10 mouse cellular contexts compared by ENCODE assay signal in genomic region chr4:132259248-132259647, GRCm38 (mm10). TPM values are rescaled to one million over a fixed set of nuclear protein-coding genes. Genes with fewer than 3 reads are reported as not detected.
DNase-seq lines count a peak whose midpoint lies in the region; ATAC-seq and TF ChIP-seq lines count a peak whose summit lies in the region.
"Had no signal": no experiment of that assay in that cellular context is flagged by ENCODE, and none has a peak within 500 bp of the region (broad histone marks: within the 10 kb centered on the region; RNA-seq: fewer than 3 reads in every experiment).

No protein-coding gene starts in this region.

- WGBS in heart, embryonic 10.5 days, result 84% methylated on average over 4 of the region's 4 CpGs
- WGBS in liver, embryonic 12.5 days (ENCODE audit: insufficient replicate concordance), result 82% methylated on average over 4 of the region's 4 CpGs
- 78% methylated on average over 4 of the region's 4 CpGs for WGBS in liver, embryonic 11.5 days
- WGBS in heart, embryonic 16.5 days, result 38% methylated on average over 4 of the region's 4 CpGs
- WGBS in midbrain, postnatal 0 days, result 87% methylated on average over 4 of the region's 4 CpGs

- 0 out of 2 replicates have a peak, but pooled peaks cover 3% of the 10 kb centered on the region for H3K36me3 ChIP-seq in heart, embryonic 10.5 days
- no peaks in the 10 kb centered on the region for H3K36me3 ChIP-seq in liver, embryonic 12.5 days
- H3K36me3 ChIP-seq in liver, embryonic 11.5 days (ENCODE audit: control insufficient read depth, insufficient read depth, low read length), result no peaks in the 10 kb centered on the region
- H3K36me3 ChIP-seq in heart, embryonic 16.5 days (ENCODE audit: control insufficient read depth, insufficient read depth), result no peaks in the 10 kb centered on the region
- no peaks in the 10 kb centered on the region for H3K36me3 ChIP-seq in midbrain, postnatal 0 days (ENCODE audit: insufficient read depth, low read length)

- H3K4me2 ChIP-seq in liver, embryonic 12.5 days, result peak overlapping the region; percentile 91
- no peak overlapping the region for H3K4me2 ChIP-seq in liver, embryonic 11.5 days
- H3K4me2 ChIP-seq in heart, embryonic 16.5 days (ENCODE audit: low read depth, low read length), result peak overlapping the region; percentile 78
- H3K4me2 ChIP-seq in midbrain, postnatal 0 days (ENCODE audit: low read depth, low read length, poor library complexity, severe bottlenecking), result 0 out of 2 replicates have a peak overlapping the region, but pooled peaks have one; percentile 87

- no peak for ATAC-seq in liver, embryonic 12.5 days
- no peak for ATAC-seq in liver, embryonic 11.5 days (replicated peaks; ENCODE audit: low FRiP score)
- ATAC-seq in heart, embryonic 16.5 days (replicated peaks; ENCODE audit: extremely low read depth, insufficient read depth, low FRiP score), result no peak
- ATAC-seq in midbrain, postnatal 0 days (ENCODE audit: low FRiP score), result no peak

- H3K4me1 ChIP-seq in heart, embryonic 10.5 days, result peaks cover 26% of the 10 kb centered on the region
- peaks cover 62% of the 10 kb centered on the region for H3K4me1 ChIP-seq in liver, embryonic 12.5 days
- peaks cover 14% of the 10 kb centered on the region for H3K4me1 ChIP-seq in liver, embryonic 11.5 days (replicated peaks; ENCODE audit: control insufficient read depth, insufficient read depth, low read length)
- H3K4me1 ChIP-seq in heart, embryonic 16.5 days (ENCODE audit: control insufficient read depth, insufficient read depth, low read length), result peaks cover 23% of the 10 kb centered on the region
- H3K4me1 ChIP-seq in midbrain, postnatal 0 days (ENCODE audit: insufficient read depth, low read length), result 0 out of 2 replicates have a peak, but pooled peaks cover 2% of the 10 kb centered on the region

- TF ChIP-seq CTCF in midbrain, postnatal 0 days (IDR thresholded peaks at IDR 0.05), result no peak

- no peaks in the 10 kb centered on the region for H3K9me3 ChIP-seq in heart, embryonic 10.5 days
- H3K9me3 ChIP-seq in liver, embryonic 12.5 days (replicated peaks), result no peaks in the 10 kb centered on the region
- no peaks in the 10 kb centered on the region for H3K9me3 ChIP-seq in liver, embryonic 11.5 days (ENCODE audit: control insufficient read depth, low read length)
- no peaks in the 10 kb centered on the region for H3K9me3 ChIP-seq in heart, embryonic 16.5 days (replicated peaks; ENCODE audit: control insufficient read depth, low read length)
- H3K9me3 ChIP-seq in midbrain, postnatal 0 days (ENCODE audit: low read length), result no peaks in the 10 kb centered on the region

- no peak overlapping the region for H3K9ac ChIP-seq in liver, embryonic 12.5 days
- no peak overlapping the region for H3K9ac ChIP-seq in liver, embryonic 11.5 days (ENCODE audit: low read depth, low read length)
- peak overlapping the region; percentile 98 for H3K9ac ChIP-seq in heart, embryonic 16.5 days (ENCODE audit: low read length)
- H3K9ac ChIP-seq in midbrain, postnatal 0 days (replicated peaks; ENCODE audit: low read length, poor library complexity, severe bottlenecking), result 0 out of 2 replicates have a peak overlapping the region, but pooled peaks have one; percentile 24

- peak; percentile 90 for DNase-seq in heart, adult 11 months
- no peak for DNase-seq in heart, embryonic 10.5 days (ENCODE audit: low spot score)
- no peak for DNase-seq in liver, embryonic 11.5 days (ENCODE audit: low spot score)
- DNase-seq in midbrain, postnatal 0 days (ENCODE audit: low spot score), result no peak
- DNase-seq in layer of hippocampus, adult 9-11 months, result no peak
- DNase-seq in thymus, postnatal 10 days (ENCODE audit: low spot score in 2 of 2), result no peak
- DNase-seq: cerebellum, postnatal 25 days had no signal

- no peak overlapping the region; the same call in 1 of the 2 replicates for H3K27ac ChIP-seq in heart, embryonic 10.5 days
- H3K27ac ChIP-seq in liver, embryonic 12.5 days, result peak overlapping the region; percentile 94
- no peak overlapping the region for H3K27ac ChIP-seq in liver, embryonic 11.5 days (ENCODE audit: low read depth, low read length)
- H3K27ac ChIP-seq in heart, embryonic 16.5 days (ENCODE audit: low read length), result peak overlapping the region; percentile 88
- no peak overlapping the region for H3K27ac ChIP-seq in midbrain, postnatal 0 days (ENCODE audit: low read depth, low read length)

- H3K4me3 ChIP-seq in heart, embryonic 10.5 days, result no peak overlapping the region; the same call in 1 of the 2 replicates
- peak overlapping the region; percentile 92; the same call in 1 of the 2 replicates for H3K4me3 ChIP-seq in liver, embryonic 12.5 days
- no peak overlapping the region for H3K4me3 ChIP-seq in liver, embryonic 11.5 days (ENCODE audit: low read depth, low read length)
- H3K4me3 ChIP-seq in heart, embryonic 16.5 days (ENCODE audit: low read length), result peak overlapping the region; percentile 15
- no peak overlapping the region for H3K4me3 ChIP-seq in midbrain, postnatal 0 days (ENCODE audit: low read depth, low read length)

- H3K27me3 ChIP-seq in heart, embryonic 10.5 days (ENCODE audit: insufficient read depth, poor library complexity, severe bottlenecking), result no peaks in the 10 kb centered on the region
- no peaks in the 10 kb centered on the region for H3K27me3 ChIP-seq in liver, embryonic 12.5 days (replicated peaks)
- H3K27me3 ChIP-seq in liver, embryonic 11.5 days (replicated peaks; ENCODE audit: control insufficient read depth, insufficient read depth, low read length), result no peaks in the 10 kb centered on the region
- H3K27me3 ChIP-seq in heart, embryonic 16.5 days (ENCODE audit: control insufficient read depth, insufficient read depth, low read length), result no peaks in the 10 kb centered on the region
- H3K27me3 ChIP-seq in midbrain, postnatal 0 days (ENCODE audit: insufficient read depth, low read length), result no peaks in the 10 kb centered on the region
- H3K27me3 ChIP-seq: CH12.LX had no signal

RNA-seq across cellular contexts. Expression of gene Gmeb1, which starts 2.2 kb away (rescaled TPM):
- 32.5 and 37.6 TPM in 2 replicates for polyA plus RNA-seq in heart, embryonic 10.5 days (2016; fragmentation: Nextera tagmentation; extraction: Ambion mirVana)
- polyA plus RNA-seq in liver, embryonic 12.5 days (2016; fragmentation: Nextera tagmentation; extraction: Ambion mirVana), result 19.1 and 19.5 TPM in 2 replicates
- 25.4 and 26.8 TPM in 2 replicates for polyA plus RNA-seq in liver, embryonic 11.5 days (2014; fragmentation: Nextera tagmentation; extraction: Ambion mirVana)
- 26.8 TPM in 2 replicates for polyA plus RNA-seq in heart, embryonic 16.5 days (2015; fragmentation: Nextera tagmentation; extraction: Ambion mirVana)
- total RNA-seq in midbrain, postnatal 0 days (2014; rRNA removed), result 10.6 and 21.0 TPM in 2 replicates
- polyA plus RNA-seq in midbrain, postnatal 0 days (2015; fragmentation: Nextera tagmentation; extraction: Ambion mirVana), result 28.8 and 30.5 TPM in 2 replicates

RNA-seq across cellular contexts. Expression of gene Taf12, which starts 14.9 kb away (rescaled TPM):
- polyA plus RNA-seq in heart, embryonic 10.5 days (2016; fragmentation: Nextera tagmentation; extraction: Ambion mirVana), result 42.4 and 52.5 TPM in 2 replicates
- polyA plus RNA-seq in liver, embryonic 12.5 days (2016; fragmentation: Nextera tagmentation; extraction: Ambion mirVana), result 61.7 and 61.8 TPM in 2 replicates
- 80.2 and 83.8 TPM in 2 replicates for polyA plus RNA-seq in liver, embryonic 11.5 days (2014; fragmentation: Nextera tagmentation; extraction: Ambion mirVana)
- polyA plus RNA-seq in heart, embryonic 16.5 days (2015; fragmentation: Nextera tagmentation; extraction: Ambion mirVana), result 30.0 and 35.3 TPM in 2 replicates
- total RNA-seq in midbrain, postnatal 0 days (2014; rRNA removed), result 9.0 and 19.8 TPM in 2 replicates
- polyA plus RNA-seq in midbrain, postnatal 0 days (2015; fragmentation: Nextera tagmentation; extraction: Ambion mirVana), result 30.3 and 33.1 TPM in 2 replicates

RNA-seq across cellular contexts. Expression of gene Rab42, which starts 43.9 kb away (rescaled TPM):
- polyA plus RNA-seq in heart, embryonic 10.5 days (2016; fragmentation: Nextera tagmentation; extraction: Ambion mirVana), result 1.1 and 1.9 TPM in 2 replicates
- polyA plus RNA-seq in liver, embryonic 12.5 days (2016; fragmentation: Nextera tagmentation; extraction: Ambion mirVana), result 0.61 and 1.0 TPM in 2 replicates
- 0.75 and 1.5 TPM in 2 replicates for polyA plus RNA-seq in liver, embryonic 11.5 days (2014; fragmentation: Nextera tagmentation; extraction: Ambion mirVana)
- polyA plus RNA-seq in heart, embryonic 16.5 days (2015; fragmentation: Nextera tagmentation; extraction: Ambion mirVana), result 2.1 and 2.6 TPM in 2 replicates
- 0.38 and 3.3 TPM in 2 replicates for total RNA-seq in midbrain, postnatal 0 days (2014; rRNA removed)
- polyA plus RNA-seq in midbrain, postnatal 0 days (2015; fragmentation: Nextera tagmentation; extraction: Ambion mirVana), result 4.2 and 4.3 TPM in 2 replicates

RNA-seq across cellular contexts. Expression of gene Ythdf2, which starts 47.1 kb away (rescaled TPM):
- polyA plus RNA-seq in heart, embryonic 10.5 days (2016; fragmentation: Nextera tagmentation; extraction: Ambion mirVana), result 76.0 and 91.6 TPM in 2 replicates
- polyA plus RNA-seq in liver, embryonic 12.5 days (2016; fragmentation: Nextera tagmentation; extraction: Ambion mirVana), result 53.1 TPM in 2 replicates
- polyA plus RNA-seq in liver, embryonic 11.5 days (2014; fragmentation: Nextera tagmentation; extraction: Ambion mirVana), result 82.6 and 87.3 TPM in 2 replicates
- 61.6 and 61.7 TPM in 2 replicates for polyA plus RNA-seq in heart, embryonic 16.5 days (2015; fragmentation: Nextera tagmentation; extraction: Ambion mirVana)
- 53.5 and 62.7 TPM in 2 replicates for total RNA-seq in midbrain, postnatal 0 days (2014; rRNA removed)
- 96.7 and 117 TPM in 2 replicates for polyA plus RNA-seq in midbrain, postnatal 0 days (2015; fragmentation: Nextera tagmentation; extraction: Ambion mirVana)

Comparison
In these comparisons a context has a peak if more than half of its experiments do, and no peak if none do; other contexts are left out.
1. H3K27ac ChIP-seq: peak in liver, embryonic 12.5 days (single experiment) and heart, embryonic 16.5 days (single experiment); none in heart, embryonic 10.5 days (single experiment), liver, embryonic 11.5 days (single experiment) and midbrain, postnatal 0 days (single experiment).
2. H3K4me3 ChIP-seq: peak in liver, embryonic 12.5 days (single experiment) and heart, embryonic 16.5 days (single experiment); none in heart, embryonic 10.5 days (single experiment), liver, embryonic 11.5 days (single experiment) and midbrain, postnatal 0 days (single experiment).
3. H3K9ac ChIP-seq: peak in heart, embryonic 16.5 days (single experiment) and midbrain, postnatal 0 days (single experiment); none in liver, embryonic 12.5 days (single experiment) and liver, embryonic 11.5 days (single experiment).